Mouse (Mus musculus): ENCODE data around the gene Trank1. TPM values are rescaled to one million over a fixed set of nuclear protein-coding genes. Genes with fewer than 3 reads are reported as not detected.

The Trank1 gene
- polyA plus RNA-seq, 1 experiment from 2014 or later: 0.44 TPM

DNA sequence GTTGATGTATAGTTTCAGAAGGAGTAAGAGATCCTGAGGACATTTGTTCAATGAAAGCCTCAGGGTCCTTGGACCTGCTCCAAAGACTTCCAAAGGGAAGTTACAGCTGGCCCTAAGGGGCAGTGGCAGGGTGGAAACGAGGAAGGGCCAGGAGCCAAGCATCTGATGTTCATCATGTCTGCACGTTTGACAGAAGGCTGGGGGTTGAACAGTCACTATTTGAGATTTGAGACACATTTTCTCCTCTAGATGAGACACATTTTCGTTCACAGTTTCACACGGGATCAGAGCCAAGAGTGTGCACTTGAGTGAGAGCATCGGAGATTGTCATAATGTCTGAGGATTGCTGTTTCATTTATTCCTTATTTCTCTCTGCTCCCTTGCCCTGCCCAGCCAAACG is 96.5 kb downstream of the Trank1 start:
- Histone ChIP-seq H3K4me3 (replicated peaks) (no peak overlapping the region), H3K36me3 (no peaks in the 10 kb centered on the region), H3K9me3 (replicated peaks) (no peaks in the 10 kb centered on the region), H3K9ac (no peak overlapping the region), H3K27ac (no peak overlapping the region), H3K4me1 (peaks cover 9% of the 10 kb centered on the region; the same call in 1 of the 2 replicates), H3K27me3 (no peaks in the 10 kb centered on the region), H3K4me2 (no peak overlapping the region)
- no peak for ATAC-seq (replicated peaks; ENCODE audit: low FRiP score)
- 63% methylated on average over 6 of the region's 6 CpGs for WGBS

GRCm38 (mm10) chr9:111408427-111408826 is 96.9 kb downstream of the Trank1 start:
- Histone ChIP-seq H3K9me3 (replicated peaks) (no peaks in the 10 kb centered on the region), H3K9ac (no peak overlapping the region), H3K27ac (no peak overlapping the region), H3K4me3 (replicated peaks) (no peak overlapping the region), H3K36me3 (no peaks in the 10 kb centered on the region), H3K27me3 (no peaks in the 10 kb centered on the region), H3K4me1 (peaks cover 12% of the 10 kb centered on the region; the same call in 1 of the 2 replicates), H3K4me2 (no peak overlapping the region)
- 71% methylated on average over 10 of the region's 10 CpGs for WGBS
- ATAC-seq (replicated peaks; ENCODE audit: low FRiP score): no peak

- no peak for ATAC-seq (replicated peaks; ENCODE audit: low FRiP score)
Observed at GRCm38 (mm10) chr9:111412471-111413160, 101.1 kb downstream of the Trank1 start.

DNA sequence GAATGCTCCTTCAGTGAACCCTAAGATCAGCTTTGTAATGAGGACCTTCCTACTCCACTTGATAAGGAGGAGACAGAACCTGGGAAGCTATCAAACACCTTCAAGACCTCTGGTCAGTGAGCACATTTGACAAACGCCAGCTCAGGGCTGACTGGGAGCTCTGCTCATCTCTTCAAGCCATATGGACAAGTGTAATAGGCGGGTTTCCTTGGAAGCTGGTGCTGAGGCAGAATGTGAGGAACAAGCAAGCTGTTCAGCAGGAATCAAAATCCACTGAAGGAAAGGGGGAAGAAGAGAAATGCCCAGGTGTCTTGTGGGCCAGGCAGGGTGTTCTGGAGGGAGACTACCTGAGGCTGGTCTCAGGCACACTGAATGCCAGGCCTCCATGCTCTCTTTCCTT is 110.3 kb downstream of the Trank1 start:
- H3K4me3 ChIP-seq (replicated peaks): no peak overlapping the region
- H3K4me1 ChIP-seq: peaks cover 2% of the 10 kb centered on the region; the same call in 1 of the 2 replicates
- ATAC-seq (replicated peaks; ENCODE audit: low FRiP score): no peak
- H3K36me3 ChIP-seq: no peaks in the 10 kb centered on the region
- no peak overlapping the region for H3K27ac ChIP-seq
- WGBS: 75% methylated on average over 2 of the region's 2 CpGs
- H3K4me2 ChIP-seq: no peak overlapping the region
- H3K27me3 ChIP-seq: no peaks in the 10 kb centered on the region
- H3K9ac ChIP-seq: no peak overlapping the region
- no peaks in the 10 kb centered on the region for H3K9me3 ChIP-seq (replicated peaks)

More at GRCm38 (mm10) chr9:111412471-111413160, 101.1 kb downstream of the Trank1 start:
- Histone ChIP-seq H3K27ac (no peak overlapping the region), H3K4me2 (no peak overlapping the region), H3K9ac (no peak overlapping the region), H3K4me1 (0 out of 2 replicates have a peak, but pooled peaks cover 3% of the 10 kb centered on the region), H3K4me3 (replicated peaks) (no peak overlapping the region), H3K36me3 (no peaks in the 10 kb centered on the region), H3K27me3 (no peaks in the 10 kb centered on the region), H3K9me3 (replicated peaks) (no peaks in the 10 kb centered on the region)
- 73% methylated on average over 16 of the region's 16 CpGs for WGBS

DNA sequence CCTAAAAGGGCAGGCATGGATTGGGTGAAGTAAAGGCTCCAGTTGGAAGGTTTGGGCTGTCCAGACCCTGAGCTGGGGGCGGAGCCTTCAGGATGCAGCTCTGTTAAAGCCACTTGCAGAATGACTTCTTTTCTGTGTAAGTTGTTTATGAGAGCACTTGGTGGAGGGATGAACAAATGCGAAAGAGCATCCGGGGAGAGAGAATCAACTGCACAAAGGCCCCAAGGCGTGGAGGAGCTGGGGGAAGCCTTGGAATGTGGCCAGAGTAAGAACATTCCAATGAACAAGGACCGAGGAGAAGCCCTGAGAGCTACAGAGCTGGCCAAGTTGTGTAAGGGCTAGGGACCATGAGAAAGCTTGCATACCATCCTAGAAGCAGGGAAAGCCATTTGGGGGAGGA is 111.0 kb downstream of the Trank1 start:
- Histone ChIP-seq H3K36me3 (no peaks in the 10 kb centered on the region), H3K27me3 (no peaks in the 10 kb centered on the region), H3K9ac (no peak overlapping the region), H3K9me3 (replicated peaks) (no peaks in the 10 kb centered on the region), H3K4me1 (peaks cover 2% of the 10 kb centered on the region; the same call in 1 of the 2 replicates), H3K4me3 (replicated peaks) (no peak overlapping the region), H3K27ac (no peak overlapping the region), H3K4me2 (no peak overlapping the region)
- ATAC-seq (replicated peaks; ENCODE audit: low FRiP score): no peak
- 59% methylated on average over 5 of the region's 5 CpGs for WGBS

DNA sequence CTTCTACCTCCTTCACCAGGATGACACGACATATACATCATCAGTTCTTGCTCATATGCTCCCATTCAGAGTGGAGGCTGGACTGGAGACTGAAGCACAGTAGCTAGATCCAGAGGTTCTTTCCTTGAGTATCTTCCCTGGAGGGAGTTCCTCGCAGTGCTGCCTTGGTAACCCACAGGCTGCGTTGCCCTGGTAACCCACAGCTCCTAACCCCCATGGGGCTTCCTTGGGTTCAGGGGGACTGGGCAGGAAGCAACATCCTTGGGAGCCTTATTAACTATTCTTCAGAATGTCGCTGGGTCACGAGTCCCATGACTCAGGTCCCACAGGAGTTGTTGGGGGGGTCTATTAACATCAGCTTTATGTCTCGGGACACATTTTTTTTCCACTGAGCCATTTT is 113.6 kb downstream of the Trank1 start:
- Histone ChIP-seq H3K4me2 (no peak overlapping the region), H3K4me3 (replicated peaks) (no peak overlapping the region), H3K4me1 (peaks cover 2% of the 10 kb centered on the region; the same call in 1 of the 2 replicates), H3K9me3 (replicated peaks) (no peaks in the 10 kb centered on the region), H3K36me3 (no peaks in the 10 kb centered on the region), H3K27ac (no peak overlapping the region), H3K9ac (no peak overlapping the region), H3K27me3 (no peaks in the 10 kb centered on the region)
- no peak for ATAC-seq (replicated peaks; ENCODE audit: low FRiP score)
- 73% methylated on average over 6 of the region's 6 CpGs for WGBS

- WGBS: 93% methylated on average over 4 of the region's 4 CpGs
- H3K9ac ChIP-seq: no peak overlapping the region
- H3K4me2 ChIP-seq: no peak overlapping the region
- no peak for ATAC-seq (replicated peaks; ENCODE audit: low FRiP score)
- H3K4me3 ChIP-seq (replicated peaks): no peak overlapping the region
- no peak overlapping the region for H3K27ac ChIP-seq
- H3K27me3 ChIP-seq: no peaks in the 10 kb centered on the region
- H3K9me3 ChIP-seq (replicated peaks): no peaks in the 10 kb centered on the region
- H3K36me3 ChIP-seq: no peaks in the 10 kb centered on the region
- peaks cover 2% of the 10 kb centered on the region; the same call in 1 of the 2 replicates for H3K4me1 ChIP-seq
Observed at GRCm38 (mm10) chr9:111425952-111426351, 114.4 kb downstream of the Trank1 start.

GRCm38 (mm10) chr9:111427891-111428555 is 116.5 kb downstream of the Trank1 start:
- no peak for ATAC-seq (replicated peaks; ENCODE audit: low FRiP score)
- WGBS: 83% methylated on average over 9 of the region's 9 CpGs

GRCm38 (mm10) chr9:111428698-111429362 is 117.3 kb downstream of the Trank1 start:
- H3K4me1 ChIP-seq: no peaks in the 10 kb centered on the region
- H3K4me3 ChIP-seq (replicated peaks): no peak overlapping the region
- no peaks in the 10 kb centered on the region for H3K36me3 ChIP-seq
- ATAC-seq (replicated peaks; ENCODE audit: low FRiP score): no peak
- no peak overlapping the region for H3K9ac ChIP-seq
- H3K9me3 ChIP-seq (replicated peaks): no peaks in the 10 kb centered on the region
- no peak overlapping the region for H3K27ac ChIP-seq
- no peak overlapping the region for H3K4me2 ChIP-seq
- WGBS: 77% methylated on average over 8 of the region's 8 CpGs
- H3K27me3 ChIP-seq: no peaks in the 10 kb centered on the region

More at GRCm38 (mm10) chr9:111427891-111428555, 116.5 kb downstream of the Trank1 start:
- Histone ChIP-seq H3K36me3 (no peaks in the 10 kb centered on the region), H3K27me3 (no peaks in the 10 kb centered on the region), H3K27ac (no peak overlapping the region), H3K4me1 (no peaks in the 10 kb centered on the region), H3K4me3 (replicated peaks) (no peak overlapping the region), H3K9me3 (replicated peaks) (no peaks in the 10 kb centered on the region), H3K9ac (no peak overlapping the region), H3K4me2 (no peak overlapping the region)

- no peak overlapping the region for H3K4me3 ChIP-seq (replicated peaks)
- H3K36me3 ChIP-seq: no peaks in the 10 kb centered on the region
- no peaks in the 10 kb centered on the region for H3K4me1 ChIP-seq
- H3K9ac ChIP-seq: no peak overlapping the region
- no peak overlapping the region for H3K4me2 ChIP-seq
- H3K27me3 ChIP-seq: no peaks in the 10 kb centered on the region
- ATAC-seq (replicated peaks; ENCODE audit: low FRiP score): no peak
- 78% methylated on average over 2 of the region's 2 CpGs for WGBS
- H3K9me3 ChIP-seq (replicated peaks): no peaks in the 10 kb centered on the region
- H3K27ac ChIP-seq: no peak overlapping the region
Observed at GRCm38 (mm10) chr9:111429363-111429750, 117.8 kb downstream of the Trank1 start.

DNA sequence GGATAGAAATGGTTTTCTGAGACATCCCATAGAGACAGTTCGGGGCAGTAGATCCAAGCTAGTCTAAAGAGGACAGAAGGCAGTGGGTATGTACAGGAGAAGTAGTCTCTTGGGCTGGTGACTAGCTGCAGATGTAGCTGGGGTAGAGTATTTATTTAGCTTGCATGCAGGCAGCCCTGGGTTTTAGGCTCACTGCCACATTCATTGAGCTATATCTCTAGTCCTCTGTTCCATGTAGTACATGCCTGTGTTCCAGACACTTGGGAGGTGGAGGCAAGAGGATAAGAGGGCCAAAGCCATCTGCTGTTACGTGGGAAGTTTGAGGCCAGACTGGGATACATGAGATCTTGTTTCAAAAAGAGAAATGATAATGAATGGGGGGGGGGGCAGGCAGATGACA is 123.9 kb downstream of the Trank1 start:
- Histone ChIP-seq H3K27ac (no peak overlapping the region), H3K4me3 (replicated peaks) (no peak overlapping the region), H3K4me2 (no peak overlapping the region), H3K9ac (no peak overlapping the region), H3K27me3 (peaks cover 30% of the 10 kb centered on the region), H3K36me3 (no peaks in the 10 kb centered on the region), H3K4me1 (peaks cover 8% of the 10 kb centered on the region), H3K9me3 (replicated peaks) (no peaks in the 10 kb centered on the region)
- no peak for ATAC-seq (replicated peaks; ENCODE audit: low FRiP score)
- 84% methylated on average over 2 of the region's 2 CpGs for WGBS
